Mouse (Mus musculus) lung, postnatal 0 days (tissue): ENCODE data around the gene Ehbp1. TPM values are rescaled to one million over a fixed set of nuclear protein-coding genes. Genes with fewer than 3 reads are reported as not detected.

Source experiments
- ATAC-seq: fragments of 200-750 bp; cut with Nextera tagmentation; 2 replicates; pipeline ENCODE4 v1.8.0; 2017; ENCODE audit warnings: moderate library complexity
- DNase-seq: peaks from one replicate; pipeline ENCODE4 v3.0.0-alpha.2; 2016; ENCODE audit warnings: low spot score
- H3K27ac ChIP-seq: fragments of 300-500 bp; sonication (generic); 2 replicates; pipeline ENCODE4 v1.5.1; 2014; ENCODE audit warnings: antibody characterized with exemption, mild to moderate bottlenecking, low read length, mixed read lengths
- H3K27me3 ChIP-seq: fragments of 300-500 bp; sonication (generic); replicated peaks from 2 replicates; pipeline ENCODE4 v1.6.1; 2014; ENCODE audit warnings: low read length, mixed read lengths; ENCODE audit not compliant: insufficient read depth
- H3K36me3 ChIP-seq: fragments of 300-500 bp; sonication (generic); 2 replicates; pipeline ENCODE4 v1.6.1; 2014; ENCODE audit warnings: low read length, mixed read lengths; ENCODE audit not compliant: insufficient read depth
- H3K4me1 ChIP-seq: fragments of 300-500 bp; sonication (generic); 2 replicates; pipeline ENCODE4 v1.6.1; 2014; ENCODE audit warnings: antibody characterized with exemption, low read depth, low read length, mixed read lengths; ENCODE audit not compliant: insufficient read depth
- H3K4me2 ChIP-seq: fragments of 300-500 bp; sonication (generic); replicated peaks from 2 replicates; pipeline ENCODE4 v1.6.1; 2014; ENCODE audit warnings: low read depth, mild to moderate bottlenecking, low read length, moderate library complexity, mixed read lengths
- H3K4me3 ChIP-seq: fragments of 300-500 bp; sonication (generic); 2 replicates; pipeline ENCODE4 v1.5.1; 2014; ENCODE audit warnings: low read depth, low read length
- H3K9ac ChIP-seq: fragments of 300-500 bp; sonication (generic); replicated peaks from 2 replicates; pipeline ENCODE4 v1.6.1; 2014; ENCODE audit warnings: low read depth, mild to moderate bottlenecking
- H3K9me3 ChIP-seq: fragments of 300-500 bp; sonication (generic); 2 replicates; pipeline ENCODE4 v1.6.1; 2016; ENCODE audit warnings: low read length, mixed read lengths
- CTCF ChIP-seq: IDR thresholded peaks from 2 replicates; pipeline ENCODE4 v1.5.1; 2016; ENCODE audit warnings: antibody characterized with exemption, mild to moderate bottlenecking
- EP300 ChIP-seq: IDR thresholded peaks from 2 replicates; pipeline ENCODE4 v1.6.1; 2016; ENCODE audit warnings: antibody characterized with exemption, mild to moderate bottlenecking, control low read depth
- WGBS: fragments of 180-500 bp; shearing (Covaris S2); extraction: QIAGEN DNeasy Blood & Tissue Kit; methylation state at CpG from one replicate; pipeline ENCODE4 v1.1.7; 2014; 5-methylcytosine and 5-hydroxymethylcytosine counted together
- polyA plus RNA-seq: library from polyadenylated mRNA; unstranded; fragments of >200 nt; fragmentation: Nextera tagmentation; extraction: Ambion mirVana; gene quantifications from 2 replicates; pipeline ENCODE4 v1.2.1, GENCODE M21; 2015

Ehbp1 gene
- polyA plus RNA-seq, 1 experiment from 2014 or later = 5.1 TPM

GRCm38 (mm10) chr11:22050864-22051263 is 291.2 kb downstream of the Ehbp1 start:
- no peak for TF ChIP-seq EP300
- no peak for TF ChIP-seq CTCF
- Histone ChIP-seq H3K4me1 (no peaks in the 10 kb centered on the region), H3K9ac (no peak overlapping the region), H3K4me3 (no peak overlapping the region), H3K9me3 (no peaks in the 10 kb centered on the region), H3K4me2 (no peak overlapping the region), H3K36me3 (0 out of 2 replicates have a peak, but pooled peaks cover 3% of the 10 kb centered on the region), H3K27me3 (no peaks in the 10 kb centered on the region), H3K27ac (no peak overlapping the region)
- DNase-seq (no peak), ATAC-seq (no peak)
- WGBS = 69% methylated on average over 7 of the region's 7 CpGs

- ATAC-seq (no peak), DNase-seq (no peak)
- Histone ChIP-seq H3K9ac (no peak overlapping the region), H3K36me3 (no peaks in the 10 kb centered on the region), H3K9me3 (no peaks in the 10 kb centered on the region), H3K4me3 (no peak overlapping the region), H3K4me2 (no peak overlapping the region), H3K27ac (no peak overlapping the region), H3K4me1 (no peaks in the 10 kb centered on the region), H3K27me3 (no peaks in the 10 kb centered on the region)
- WGBS = 90% methylated on average over 6 of the region's 6 CpGs
- TF ChIP-seq CTCF (no peak), EP300 (no peak)
These were observed 302.2 kb downstream of the Ehbp1 start for GRCm38 (mm10) chr11:22039854-22040426.

GRCm38 (mm10) chr11:22034564-22035105 is 307.5 kb downstream of the Ehbp1 start:
- no peaks in the 10 kb centered on the region for H3K27me3 ChIP-seq
- no peaks in the 10 kb centered on the region for H3K9me3 ChIP-seq
- no peaks in the 10 kb centered on the region for H3K4me1 ChIP-seq
- no peak overlapping the region for H3K9ac ChIP-seq
- no peak overlapping the region for H3K4me3 ChIP-seq
- H3K36me3 ChIP-seq = no peaks in the 10 kb centered on the region
- 57% methylated on average over 7 of the region's 7 CpGs for WGBS
- ATAC-seq (no peak), DNase-seq (no peak)
- H3K4me2 ChIP-seq = no peak overlapping the region
- TF ChIP-seq CTCF (no peak), EP300 (no peak)
- no peak overlapping the region for H3K27ac ChIP-seq

- H3K27ac ChIP-seq = no peak overlapping the region
- WGBS = 85% methylated on average over 3 of the region's 3 CpGs
These were observed 308.5 kb downstream of the Ehbp1 start for GRCm38 (mm10) chr11:22033582-22033981.

GRCm38 (mm10) chr11:22020602-22021001 is 321.5 kb downstream of the Ehbp1 start:
- Histone ChIP-seq H3K4me2 (no peak overlapping the region), H3K36me3 (no peaks in the 10 kb centered on the region), H3K4me1 (no peaks in the 10 kb centered on the region), H3K9ac (no peak overlapping the region), H3K27ac (no peak overlapping the region), H3K9me3 (no peaks in the 10 kb centered on the region), H3K27me3 (no peaks in the 10 kb centered on the region), H3K4me3 (no peak overlapping the region)
- no peak for ATAC-seq
- no peak for DNase-seq
- TF ChIP-seq CTCF (no peak), EP300 (no peak)
- 89% methylated on average over 2 of the region's 2 CpGs for WGBS

More at GRCm38 (mm10) chr11:22033582-22033981, 308.5 kb downstream of the Ehbp1 start:
- DNase-seq (no peak), ATAC-seq (no peak)
- no peaks in the 10 kb centered on the region for H3K9me3 ChIP-seq
- H3K36me3 ChIP-seq = no peaks in the 10 kb centered on the region
- H3K4me3 ChIP-seq = no peak overlapping the region
- H3K4me1 ChIP-seq = no peaks in the 10 kb centered on the region
- H3K9ac ChIP-seq = no peak overlapping the region
- TF ChIP-seq CTCF (no peak), EP300 (no peak)
- H3K27me3 ChIP-seq = no peaks in the 10 kb centered on the region
- no peak overlapping the region for H3K4me2 ChIP-seq

GRCm38 (mm10) chr11:22017444-22017843 is 324.6 kb downstream of the Ehbp1 start:
- H3K4me1 ChIP-seq = no peaks in the 10 kb centered on the region
- no peaks in the 10 kb centered on the region for H3K36me3 ChIP-seq
- WGBS = 89% methylated on average over 8 of the region's 8 CpGs
- no peaks in the 10 kb centered on the region for H3K9me3 ChIP-seq
- H3K27ac ChIP-seq = no peak overlapping the region
- no peak overlapping the region for H3K4me3 ChIP-seq
- no peak overlapping the region for H3K4me2 ChIP-seq
- H3K27me3 ChIP-seq = no peaks in the 10 kb centered on the region
- ATAC-seq = no peak
- no peak overlapping the region for H3K9ac ChIP-seq
- TF ChIP-seq EP300 (no peak), CTCF (no peak)
- DNase-seq = no peak
